Mouse (Mus musculus) CD4-positive naive resting alpha-beta T cell, adult 76 days (primary cell): ENCODE data around the gene Cavin3. TPM values are rescaled to one million over a fixed set of nuclear protein-coding genes. Genes with fewer than 3 reads are reported as not detected.

Experiments
- total RNA-seq: library from RNA; stranded (reverse); gene quantifications from one replicate; pipeline ENCODE4 v1.2.4, GENCODE M21; 2023

The Cavin3 gene
- total RNA-seq: not detected

GRCm38 (mm10) chr7:105481505-105482411 is at the start of gene Cavin3:
TSS of gene Cavin3 (minus strand) at chr7:105482300.

Other genes with a start within 250 kb of the Cavin3 start
- gene Olfr688, start 194.2 kb downstream of the Cavin3 start, total RNA-seq: not detected
- not detected for gene Olfr689, start 171.1 kb downstream of the Cavin3 start, total RNA-seq
- not detected for gene Olfr690, start 148.2 kb downstream of the Cavin3 start, total RNA-seq
- not detected for gene Olfr691, start 140.0 kb downstream of the Cavin3 start, total RNA-seq
- gene Olfr692, start 114.1 kb downstream of the Cavin3 start, total RNA-seq: not detected
- not detected for gene Gm5901, start 107.3 kb downstream of the Cavin3 start, total RNA-seq
- gene Fam160a2, start 82.2 kb downstream of the Cavin3 start, total RNA-seq: 31.0 TPM
- not detected for gene Cnga4, start 77.7 kb downstream of the Cavin3 start, total RNA-seq
- not detected for gene Cckbr, start 56.6 kb downstream of the Cavin3 start, total RNA-seq
- 16.9 TPM for gene Smpd1, start 72.1 kb upstream of the Cavin3 start, total RNA-seq
- gene Apbb1, start 99.4 kb upstream of the Cavin3 start, total RNA-seq: 2.1 TPM
- gene Hpx, start 117.8 kb upstream of the Cavin3 start, total RNA-seq: not detected
- 16.6 TPM for gene Trim3, start 151.3 kb upstream of the Cavin3 start, total RNA-seq
- 54.6 TPM for gene Timm10b, start 157.8 kb upstream of the Cavin3 start, total RNA-seq
- 34.6 TPM for gene Arfip2, start 158.1 kb upstream of the Cavin3 start, total RNA-seq
- gene Gm45799, start 158.3 kb upstream of the Cavin3 start, total RNA-seq: 6.8 TPM
- 2.9 TPM for gene Dnhd1, start 168.5 kb upstream of the Cavin3 start, total RNA-seq